Mouse (Mus musculus): ENCODE results near the gene Atrx.

- TF ChIP-seq EP300 (IDR thresholded peaks at IDR 0.05; ENCODE audit: low read depth): no peak
- TF ChIP-seq CTCF (IDR thresholded peaks at IDR 0.05; ENCODE audit: low read depth): no peak
Measured at GRCm38 (mm10) chrX:105766013-105766412, 163.2 kb downstream of the Atrx start.
